Mouse (Mus musculus): ENCODE results near the gene Ogfod2. TPM values are rescaled to one million over a fixed set of nuclear protein-coding genes. Genes with fewer than 3 reads are reported as not detected.

Gene Ogfod2
- 33.1 TPM for polyA plus RNA-seq (2017; shearing (Covaris generic))

DNA sequence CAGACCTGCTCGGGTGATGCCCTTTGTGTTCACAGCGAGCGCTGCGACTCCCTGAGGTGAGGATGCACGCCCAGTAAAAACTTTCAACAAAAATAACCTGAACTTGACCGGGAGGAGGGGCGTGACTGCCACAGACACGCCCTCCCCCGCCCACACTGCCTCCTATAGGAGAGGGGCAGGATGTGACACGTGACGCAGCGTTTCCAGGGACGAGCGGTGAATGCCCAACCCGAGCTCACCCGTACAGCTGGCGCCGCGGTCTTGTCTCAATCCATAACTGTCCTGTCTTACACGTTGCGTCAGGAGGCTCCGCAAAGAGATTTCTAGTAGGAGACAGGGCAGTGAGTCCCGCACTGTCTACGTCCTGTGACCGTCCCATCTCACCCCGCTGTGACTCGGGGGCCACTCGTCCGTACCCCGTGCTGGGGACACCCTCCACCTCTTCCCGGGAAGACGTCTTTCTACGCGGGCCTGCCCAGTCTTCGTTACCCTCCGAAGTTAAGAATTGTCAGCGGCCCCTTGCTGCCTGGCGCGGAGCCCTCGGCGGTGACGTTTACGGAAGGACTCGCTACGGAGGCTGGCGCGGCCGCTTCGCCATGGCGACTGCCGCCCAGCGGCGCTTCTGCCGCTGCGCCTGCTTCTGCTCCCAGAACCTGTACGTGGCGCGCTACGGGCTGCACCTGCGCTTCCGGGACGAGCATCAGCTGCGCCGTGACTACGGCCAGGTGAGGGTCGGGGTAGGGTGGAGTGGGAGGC is at the start of gene Ogfod2:
Gene Ogfod2 (plus strand): TSS at position 556 of the 756 bp plus-strand sequence.

DNA sequence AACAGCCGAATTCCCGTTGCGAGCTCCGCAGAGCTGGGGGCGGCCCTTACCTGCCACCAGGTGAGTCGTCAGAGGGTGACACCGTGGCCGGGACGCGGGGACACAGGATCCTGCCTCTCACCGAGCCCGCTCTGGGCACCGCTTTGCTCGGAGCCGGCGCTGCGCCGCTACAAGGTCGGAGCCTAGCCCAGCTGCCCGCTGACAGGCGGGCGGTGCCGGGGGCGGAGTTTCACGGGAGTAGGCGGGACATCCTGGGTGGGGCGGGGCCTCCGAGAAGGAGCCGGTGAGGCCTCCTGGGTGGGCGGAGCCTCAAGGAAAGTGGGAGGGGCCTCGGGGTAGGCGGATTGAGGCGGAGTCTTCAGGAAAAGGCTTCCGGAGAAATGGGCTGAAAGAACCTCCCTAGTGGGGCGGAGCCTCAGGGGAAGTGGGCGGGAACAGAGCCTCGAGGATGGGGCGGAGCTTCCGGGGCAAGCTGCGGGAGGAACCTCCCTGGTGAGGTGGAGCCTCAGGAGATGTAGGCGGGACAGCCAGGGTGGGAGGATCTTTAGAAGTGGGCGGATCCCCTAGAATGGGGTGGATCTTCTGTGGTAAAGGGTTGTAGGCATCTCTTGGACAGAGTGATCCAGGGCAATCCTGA is 16.4 kb upstream of the Ogfod2 start, which contains the start of gene Abcb9:
Gene Abcb9 (minus strand): TSS at position 203 of the 637 bp plus-strand sequence.

DNA sequence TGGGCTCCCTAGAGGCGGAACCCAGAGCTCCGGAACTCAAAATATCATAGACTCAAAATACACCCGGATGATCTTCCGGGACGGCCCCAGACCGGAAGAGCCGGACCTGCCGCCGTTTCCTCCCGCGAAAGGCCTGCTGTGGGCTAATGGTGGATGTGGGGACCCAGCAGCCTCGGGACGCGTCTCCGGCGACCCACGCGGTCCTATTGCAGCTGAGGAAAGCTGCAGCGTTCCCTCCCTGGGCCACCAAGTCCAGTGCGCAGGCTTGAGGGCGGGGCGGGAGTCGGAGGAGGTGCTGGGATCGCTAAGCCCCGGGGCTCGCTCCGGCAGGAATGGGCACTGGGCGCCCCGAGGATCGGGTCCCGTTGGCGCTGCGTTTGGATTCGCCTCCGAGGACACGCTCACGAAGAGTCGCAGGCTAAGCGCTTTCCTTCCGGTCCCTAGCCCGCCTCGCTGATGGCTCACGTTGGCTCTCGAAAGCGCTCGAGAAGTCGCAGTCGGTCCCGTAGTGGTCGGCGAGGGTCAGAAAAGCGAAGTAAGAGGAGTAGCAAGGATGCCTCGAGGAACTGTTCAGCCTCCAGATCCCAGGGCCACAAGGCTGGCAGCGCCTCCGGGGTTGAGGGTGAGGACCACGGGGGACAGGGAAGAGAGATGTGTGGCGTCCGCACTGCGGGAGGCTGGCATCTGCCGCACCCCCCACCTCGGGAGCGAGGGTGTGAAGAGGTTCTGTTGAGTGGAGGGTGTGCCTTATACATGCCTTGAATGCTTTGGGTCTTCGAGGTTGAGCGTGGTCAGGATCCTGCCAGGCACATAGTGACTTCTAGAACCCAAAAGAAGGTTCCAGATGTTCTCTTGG is 4.1 kb downstream of the Ogfod2 start, which contains the start of gene Arl6ip4:
Gene Arl6ip4 (plus strand): TSS at position 100 of the 856 bp plus-strand sequence.

Other genes with a start within 250 kb of the Ogfod2 start
- gene Hcar2, start 246.8 kb upstream of the Ogfod2 start, polyA plus RNA-seq (2017; shearing (Covaris generic)): 0.75 TPM
- not detected for gene Hcar1, start 232.3 kb upstream of the Ogfod2 start, polyA plus RNA-seq (2017; shearing (Covaris generic))
- gene Denr, start 205.1 kb upstream of the Ogfod2 start, polyA plus RNA-seq (2017; shearing (Covaris generic)): 103 TPM
- gene Gm43518, start 184.9 kb upstream of the Ogfod2 start, polyA plus RNA-seq (2017; shearing (Covaris generic)): 4.5 TPM
- 5.7 TPM for gene Ccdc62, start 181.6 kb upstream of the Ogfod2 start, polyA plus RNA-seq (2017; shearing (Covaris generic))
- 93.5 TPM for gene Hip1r, start 138.7 kb upstream of the Ogfod2 start, polyA plus RNA-seq (2017; shearing (Covaris generic))
- gene Vps37b, start 80.0 kb upstream of the Ogfod2 start, polyA plus RNA-seq (2017; shearing (Covaris generic)): 52.0 TPM
- 57.0 TPM for gene Abcb9, start 16.5 kb upstream of the Ogfod2 start, polyA plus RNA-seq (2017; shearing (Covaris generic))
- gene Arl6ip4, start 3.8 kb downstream of the Ogfod2 start, polyA plus RNA-seq (2017; shearing (Covaris generic)): 100 TPM
- gene Pitpnm2, start 137.5 kb downstream of the Ogfod2 start, polyA plus RNA-seq (2017; shearing (Covaris generic)): 9.1 TPM
- 20.7 TPM for gene Mphosph9, start 215.7 kb downstream of the Ogfod2 start, polyA plus RNA-seq (2017; shearing (Covaris generic))
- gene 2810006K23Rik, start 215.8 kb downstream of the Ogfod2 start, polyA plus RNA-seq (2017; shearing (Covaris generic)): 15.4 TPM